Mouse (Mus musculus): ENCODE measurements around the gene Ttc27.

DNA sequence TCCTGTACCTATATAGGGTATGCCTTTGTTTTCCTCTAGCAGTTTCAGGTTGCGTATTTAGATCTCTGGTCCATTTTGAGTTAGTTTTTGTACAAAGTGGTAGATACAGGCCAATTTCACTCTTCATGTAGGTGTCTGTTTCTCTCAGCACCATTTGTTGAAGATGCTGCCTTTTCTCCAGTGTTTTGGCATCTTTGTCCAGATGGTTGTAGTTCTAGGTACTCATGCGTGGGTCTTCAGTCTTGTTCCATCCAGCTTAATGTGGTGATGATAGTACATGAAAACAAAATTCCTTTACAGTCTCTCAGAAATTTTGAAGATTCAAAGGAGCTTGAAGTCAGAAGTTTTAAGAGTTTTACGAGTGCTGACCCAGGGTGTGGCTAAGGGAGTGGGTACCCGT, 54.8 kb downstream of the Ttc27 start:
- no peak for TF ChIP-seq CTCF (IDR thresholded peaks at IDR 0.05; ENCODE audit: control insufficient read depth, insufficient read depth, insufficient replicate concordance, low read depth, low read length)
- TF ChIP-seq POLR2A (IDR thresholded peaks at IDR 0.05; ENCODE audit: control insufficient read depth, low read depth, low read length) = no peak

Measured in testis, adult 2 months (tissue).